Mouse (Mus musculus) B cell, adult (primary cell): ENCODE data around the gene Dazap1. TPM values are rescaled to one million over a fixed set of nuclear protein-coding genes. Genes with fewer than 3 reads are reported as not detected.

Experiments used
- total RNA-seq: library from RNA; stranded (reverse); gene quantifications from 4 replicates; pipeline ENCODE4 v1.2.4, GENCODE M21; 2023; ENCODE audit not compliant: inconsistent age

Dazap1 gene
- 136 to 154 TPM (median 146 TPM) in 4 replicates for total RNA-seq

DNA sequence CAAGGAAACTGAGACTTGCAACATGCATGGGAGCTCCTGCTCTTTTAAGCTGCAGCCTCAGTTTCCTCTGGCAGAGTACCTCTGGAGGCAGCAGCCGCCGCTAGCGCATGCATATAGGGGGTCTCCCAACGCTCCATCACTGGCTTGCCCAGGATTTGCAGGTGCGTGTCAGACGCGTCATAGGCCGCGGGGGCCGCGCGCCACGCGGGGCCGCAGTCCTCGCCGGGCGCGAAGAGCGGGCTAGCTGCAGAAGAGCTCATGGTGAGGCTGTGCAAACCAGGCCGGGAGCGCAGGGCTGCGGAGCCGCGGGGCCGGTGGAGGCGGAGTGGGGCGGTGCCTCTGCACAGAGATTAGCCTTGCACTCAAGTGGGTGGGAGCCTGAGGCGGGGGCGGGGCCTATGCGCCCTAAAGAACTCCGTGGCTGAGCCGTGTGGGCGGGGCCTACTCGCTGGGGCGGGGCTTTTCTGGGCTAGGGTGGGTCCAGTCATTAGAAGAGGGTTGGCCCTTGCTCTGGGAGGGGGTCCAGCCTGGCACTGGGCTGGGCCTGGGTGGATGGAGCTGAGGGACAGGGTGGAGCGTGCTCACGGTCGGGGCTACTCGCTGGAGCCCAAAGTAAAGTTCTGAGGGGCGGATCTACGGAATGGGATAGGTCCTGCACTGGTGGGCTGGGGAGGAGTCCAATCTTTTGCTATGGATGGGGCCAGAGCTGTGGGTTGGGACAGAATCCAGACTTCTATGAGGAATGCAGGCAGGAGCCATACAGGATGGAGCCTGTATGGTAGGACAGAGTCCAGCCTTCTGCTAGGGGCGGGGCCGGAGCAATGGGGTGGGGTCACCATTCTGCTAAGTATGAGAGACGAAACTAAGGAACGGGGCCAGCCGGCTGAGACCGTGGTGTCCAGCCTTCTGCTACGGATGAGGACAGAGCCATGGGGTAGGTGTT is at the start of gene Dazap1, which contains the start of gene Gamt:
Gene Dazap1, plus strand, starts transcription at position 845 of the 943 bp plus-strand sequence.
Gene Gamt, minus strand, starts transcription at position 371 of the 943 bp plus-strand sequence.

DNA sequence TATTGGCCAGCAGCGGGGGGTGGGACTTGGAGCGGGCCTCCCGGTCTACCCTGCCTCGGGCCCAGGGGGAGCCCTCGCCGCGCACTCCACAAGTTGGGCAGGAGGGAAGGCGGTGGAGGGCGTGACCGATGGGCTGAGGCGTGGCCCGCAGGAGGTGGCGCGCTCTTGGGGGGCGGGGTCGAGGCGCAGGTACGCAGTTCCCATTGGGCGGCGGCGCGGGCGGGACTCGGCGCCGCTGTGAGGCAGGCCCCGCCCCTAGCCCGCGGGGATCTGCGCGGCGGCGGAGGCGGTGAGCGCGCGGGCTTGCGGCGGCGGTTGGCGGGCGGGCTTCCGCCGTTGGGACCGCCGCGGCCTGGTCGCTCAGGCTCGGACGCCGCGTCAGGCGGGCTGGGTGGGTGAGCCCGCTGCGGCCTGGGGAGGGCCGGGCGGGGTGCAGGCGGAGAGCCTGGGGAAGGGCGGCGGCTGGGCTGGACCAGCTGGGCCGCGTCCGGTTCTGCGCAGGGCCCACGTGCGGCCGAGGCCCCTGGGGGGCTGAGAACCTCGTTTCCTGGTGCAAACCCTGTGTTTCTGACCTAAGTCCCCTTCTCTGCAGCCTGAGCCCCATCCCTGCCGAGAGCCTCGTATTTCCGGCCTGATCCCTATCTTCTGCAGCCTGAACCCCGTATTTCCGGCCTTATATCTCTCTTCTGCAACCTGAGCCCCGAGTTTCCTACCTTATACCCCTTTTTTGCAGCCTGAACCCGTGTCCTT is 34.7 kb upstream of the Dazap1 start, which contains the start of gene Mum1:
Gene Mum1, plus strand, starts transcription at position 19 of the 750 bp plus-strand sequence.

DNA sequence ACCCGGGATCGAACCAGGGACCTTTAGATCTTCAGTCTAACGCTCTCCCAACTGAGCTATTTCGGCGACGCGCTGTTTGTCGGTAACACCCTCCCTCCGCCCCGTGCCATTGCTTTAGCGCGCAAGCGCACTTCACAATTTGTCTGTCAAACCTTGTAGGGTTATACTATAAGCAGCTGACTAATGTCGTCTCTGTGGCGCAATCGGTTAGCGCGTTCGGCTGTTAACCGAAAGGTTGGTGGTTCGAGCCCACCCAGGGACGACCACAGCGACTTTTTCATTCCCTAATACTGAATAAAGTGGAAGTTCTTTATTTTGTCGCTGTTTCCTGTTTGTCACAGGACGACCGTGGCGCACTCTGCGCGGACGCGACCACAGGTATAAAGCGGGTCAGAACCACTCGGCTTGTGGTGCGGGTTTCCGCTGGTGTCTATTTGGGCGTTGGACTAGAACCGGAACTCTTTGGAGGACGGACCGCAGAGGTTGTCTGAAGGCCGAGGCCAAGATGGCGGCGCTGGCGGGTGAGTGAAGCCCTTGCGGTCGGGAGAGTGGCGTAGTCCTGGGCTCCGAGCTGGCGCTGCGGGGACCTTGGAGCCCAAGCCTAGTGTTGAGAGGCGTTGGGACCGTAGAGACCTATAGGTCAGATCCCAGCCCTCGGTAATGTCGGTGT is 12.2 kb upstream of the Dazap1 start, which contains the start of gene Ndufs7:
Gene Ndufs7, plus strand, starts transcription at position 151 of the 670 bp plus-strand sequence.

DNA sequence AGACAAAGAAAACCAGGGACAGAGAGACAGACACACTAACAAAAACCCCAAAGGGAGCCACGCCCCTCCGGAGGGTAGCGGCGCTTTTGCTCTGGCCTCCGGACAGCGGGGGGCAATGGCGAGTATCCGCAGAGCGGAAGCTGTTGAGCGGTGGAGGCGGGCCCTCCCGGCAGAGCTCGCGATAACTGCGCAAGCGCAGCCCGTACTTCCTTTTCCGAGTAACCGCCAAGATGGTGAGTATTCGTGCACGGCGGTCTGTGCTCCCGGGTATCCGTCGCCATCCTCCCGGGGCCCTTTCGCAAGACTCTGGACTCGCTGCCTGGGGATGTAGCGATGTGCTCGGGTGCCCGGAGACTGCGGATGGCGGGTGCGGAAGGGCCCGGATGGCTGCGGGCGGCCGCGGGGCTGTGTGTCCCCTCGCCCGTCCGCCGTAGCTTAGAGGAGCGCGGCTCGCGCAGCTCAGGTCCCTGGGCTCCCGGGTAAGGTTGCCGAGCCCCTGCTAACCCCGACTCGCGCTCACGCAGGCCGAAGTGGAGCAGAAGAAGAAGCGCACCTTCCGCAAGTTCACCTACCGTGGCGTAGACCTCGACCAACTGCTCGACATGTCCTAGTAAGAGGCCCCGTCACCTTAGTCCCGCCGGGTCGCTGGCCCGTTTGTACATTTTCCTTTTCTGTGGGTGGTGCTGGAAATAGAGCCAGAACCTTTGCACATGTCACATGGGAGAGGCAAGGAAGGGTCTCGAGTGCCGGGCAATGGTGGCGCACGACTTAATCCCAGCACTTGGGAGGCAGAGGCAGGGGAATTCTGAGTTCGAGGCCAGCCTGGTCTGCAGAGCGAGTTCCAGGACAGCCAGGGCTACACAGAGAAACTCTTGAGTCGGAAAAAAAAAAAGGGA is 31.2 kb downstream of the Dazap1 start, which contains the start of gene Rps15:
Gene Rps15, plus strand, starts transcription at position 203 of the 896 bp plus-strand sequence.

DNA sequence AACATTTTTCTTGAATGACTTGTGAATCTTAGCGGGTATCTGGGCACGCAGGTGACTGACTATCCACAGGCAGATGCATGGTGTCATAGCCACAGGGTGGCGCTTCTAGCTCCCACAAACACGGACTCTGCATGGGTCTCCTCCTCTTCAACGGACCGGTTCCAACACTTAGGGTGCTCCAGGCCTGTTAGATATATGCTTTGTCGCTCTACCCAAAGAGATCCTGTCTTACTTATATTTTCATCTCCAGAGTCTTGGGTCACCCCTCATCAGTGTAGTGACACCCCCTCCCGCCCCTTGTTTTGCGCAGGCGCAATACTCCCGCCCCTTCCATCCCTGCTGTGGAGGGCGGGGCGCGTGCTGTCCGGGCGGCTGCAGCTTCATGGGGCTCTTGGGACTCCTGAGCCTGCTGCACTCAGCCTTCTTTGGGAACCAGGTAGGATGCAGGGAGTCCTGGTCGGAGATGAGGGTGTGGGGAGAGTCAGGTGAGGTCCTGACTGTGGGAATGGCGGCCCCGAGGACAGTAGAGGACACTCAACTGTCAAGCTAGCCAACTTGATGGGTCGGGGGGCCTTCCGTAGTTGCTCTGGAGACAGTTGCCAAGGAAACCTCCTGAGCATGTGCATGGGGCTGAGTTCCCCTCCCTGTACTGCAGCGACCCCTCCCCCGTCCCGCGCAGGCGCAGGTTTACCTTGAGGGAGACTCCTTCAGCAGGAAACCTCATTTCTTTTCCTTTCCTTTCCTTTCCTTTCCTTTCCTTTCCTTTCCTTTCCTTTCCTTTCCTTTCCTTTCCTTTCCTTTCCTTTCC is 34.5 kb downstream of the Dazap1 start, which contains the start of gene Apc2:
Gene Apc2, plus strand, starts transcription at position 360 of the 808 bp plus-strand sequence.

DNA sequence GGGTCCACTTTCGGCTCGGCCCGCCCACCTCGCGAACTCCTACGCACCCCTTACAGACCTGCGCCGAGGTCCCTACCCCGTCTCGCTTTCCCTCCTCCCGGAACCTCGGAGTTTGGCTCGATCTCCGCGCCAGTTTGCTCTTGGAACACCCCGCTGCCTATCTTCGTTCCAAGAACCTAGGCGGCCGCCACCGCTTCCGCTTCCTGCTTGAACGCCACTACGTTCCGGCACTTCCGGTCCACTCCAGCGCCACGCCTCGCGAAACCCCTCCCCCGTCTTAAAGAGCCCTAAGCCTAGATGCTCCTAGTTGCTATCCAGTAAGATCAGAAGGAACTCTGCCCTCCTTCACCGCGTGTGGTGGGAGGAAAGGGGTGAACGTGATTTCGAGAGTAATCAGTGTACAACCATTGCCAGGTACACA is 59.1 kb downstream of the Dazap1 start, which contains the start of gene 2310011J03Rik:
Gene 2310011J03Rik, minus strand, starts transcription at position 198 of the 421 bp plus-strand sequence.

DNA sequence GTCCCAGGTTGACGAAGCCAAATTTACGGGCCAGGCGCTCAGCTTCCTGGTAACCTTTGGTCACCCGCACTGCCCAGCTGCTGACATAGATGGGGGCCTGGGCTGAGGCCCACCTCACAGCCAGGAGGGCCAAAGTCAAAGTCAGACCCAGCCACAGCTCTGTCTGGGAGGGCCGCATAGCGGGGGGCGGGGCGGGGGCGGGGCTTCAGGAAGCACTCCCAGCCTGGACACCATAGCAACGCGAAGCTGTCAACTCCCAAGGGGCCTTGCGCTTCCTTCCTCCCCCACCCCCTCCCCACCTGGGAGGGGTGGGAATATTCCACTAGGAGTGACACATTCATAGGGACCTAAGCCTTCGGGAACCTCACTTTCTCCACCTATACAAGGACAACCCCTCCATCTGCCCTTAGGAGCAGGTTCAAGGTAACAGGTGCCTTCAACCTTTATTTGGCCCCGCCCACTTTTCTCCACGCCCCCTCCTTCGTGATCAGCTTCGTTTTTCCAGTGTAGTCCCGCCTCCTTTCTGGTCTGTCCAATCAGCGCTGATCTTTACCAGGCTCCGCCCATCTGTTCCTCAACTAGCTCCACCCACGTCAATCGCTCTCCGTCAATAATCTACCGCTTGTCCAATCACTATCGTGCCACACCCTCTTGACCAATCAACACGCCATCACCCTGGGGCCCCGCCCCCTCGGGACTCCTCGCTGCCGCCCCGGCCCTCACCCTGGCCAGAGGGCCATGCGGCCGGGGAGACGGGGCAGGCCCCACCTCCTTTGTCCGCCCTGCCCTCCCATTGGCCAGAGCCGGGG is 68.2 kb downstream of the Dazap1 start, which contains the start of the genes Pcsk4 and Reep6:
Gene Pcsk4, minus strand, starts transcription at position 226 of the 809 bp plus-strand sequence.
Gene Reep6, plus strand, starts transcription at position 681 of the 809 bp plus-strand sequence.

Other genes with a start within 250 kb of the Dazap1 start
- 493 to 520 TPM (median 510 TPM) in 4 replicates for gene Arhgap45, start 244.8 kb upstream of the Dazap1 start, total RNA-seq
- gene Polr2e, start 221.7 kb upstream of the Dazap1 start, total RNA-seq, result 73.4 to 86.2 TPM (median 75.9 TPM) in 4 replicates
- gene Gpx4, start 214.3 kb upstream of the Dazap1 start, total RNA-seq, result 124 to 132 TPM (median 128 TPM) in 4 replicates
- 109 to 122 TPM (median 117 TPM) in 4 replicates for gene Sbno2, start 155.9 kb upstream of the Dazap1 start, total RNA-seq
- gene Stk11, start 145.7 kb upstream of the Dazap1 start, total RNA-seq, result 173 to 183 TPM (median 178 TPM) in 4 replicates
- gene Atp5d, start 122.9 kb upstream of the Dazap1 start, total RNA-seq, result 164 to 190 TPM (median 176 TPM) in 4 replicates
- 5.9 to 9.3 TPM (median 6.8 TPM) in 4 replicates for gene Cbarp, start 120.7 kb upstream of the Dazap1 start, total RNA-seq
- gene Midn, start 113.2 kb upstream of the Dazap1 start, total RNA-seq, result 143 to 168 TPM (median 155 TPM) in 4 replicates
- 183 to 228 TPM (median 208 TPM) in 4 replicates for gene Cirbp, start 95.5 kb upstream of the Dazap1 start, total RNA-seq
- gene 1600002K03Rik, start 88.5 kb upstream of the Dazap1 start, total RNA-seq, result 10.6 to 16.3 TPM (median 15.1 TPM) in 4 replicates
- 0.24 to 0.51 TPM in 2 of 4 replicates, not detected in the others for gene Efna2, start 82.0 kb upstream of the Dazap1 start, total RNA-seq
- gene Mum1, start 35.1 kb upstream of the Dazap1 start, total RNA-seq, result 54.4 to 64.3 TPM (median 58.3 TPM) in 4 replicates
- gene Ndufs7, start 12.4 kb upstream of the Dazap1 start, total RNA-seq, result 92.8 to 97.3 TPM (median 95.1 TPM) in 4 replicates
- 1.1 to 3.1 TPM (median 1.8 TPM) in 4 replicates for gene Gamt, start 474 bp upstream of the Dazap1 start, total RNA-seq
- gene Rps15, start 31.0 kb downstream of the Dazap1 start, total RNA-seq, result 2,693 to 2,994 TPM (median 2,870 TPM) in 4 replicates
- 0.24 to 0.32 TPM (median 0.26 TPM) in 4 replicates for gene Apc2, start 34.5 kb downstream of the Dazap1 start, total RNA-seq
- gene 2310011J03Rik, start 59.1 kb downstream of the Dazap1 start, total RNA-seq, result 22.2 to 28.8 TPM (median 26.5 TPM) in 4 replicates
- gene Pcsk4, start 68.0 kb downstream of the Dazap1 start, total RNA-seq, result 0.57 to 1.9 TPM (median 1.1 TPM) in 4 replicates
- gene Reep6, start 68.5 kb downstream of the Dazap1 start, total RNA-seq, result 0.42 TPM in 1 of 4 replicates, not detected in the others
- not detected in 4 replicates for gene Adamtsl5, start 86.9 kb downstream of the Dazap1 start, total RNA-seq
- gene Plk5, start 95.0 kb downstream of the Dazap1 start, total RNA-seq, result not detected in 4 replicates
- 6.5 to 9.5 TPM (median 8.0 TPM) in 4 replicates for gene Mex3d, start 126.2 kb downstream of the Dazap1 start, total RNA-seq
- 92.7 to 106 TPM (median 96.9 TPM) in 4 replicates for gene Mbd3, start 138.1 kb downstream of the Dazap1 start, total RNA-seq
- 67.9 to 79.6 TPM (median 73.1 TPM) in 4 replicates for gene Uqcr11, start 145.3 kb downstream of the Dazap1 start, total RNA-seq
- gene Tcf3, start 172.2 kb downstream of the Dazap1 start, total RNA-seq, result 176 to 212 TPM (median 193 TPM) in 4 replicates
- gene Onecut3, start 233.3 kb downstream of the Dazap1 start, total RNA-seq, result not detected in 4 replicates